Mouse (Mus musculus): ENCODE measurements around the gene P2ry14. TPM values are rescaled to one million over a fixed set of nuclear protein-coding genes. Genes with fewer than 3 reads are reported as not detected.
"Not testable (repeated sequence)": the region's sequence is repeated elsewhere in the genome, so short reads cannot be mapped to it uniquely, and the experiment has no call there.

The P2ry14 gene
- polyA plus RNA-seq, 1 experiment from 2014 or later, result 2.5 TPM

- Histone ChIP-seq H3K4me1 (replicated peaks) (peaks cover 6% of the 10 kb centered on the region; the same call in 1 of the 2 replicates), H3K36me3 (no peaks in the 10 kb centered on the region), H3K9ac (no peak overlapping the region), H3K27ac (no peak overlapping the region), H3K9me3 (replicated peaks) (no peaks in the 10 kb centered on the region), H3K27me3 (no peaks in the 10 kb centered on the region), H3K4me2 (no peak overlapping the region), H3K4me3 (no peak overlapping the region)
- ATAC-seq (replicated peaks; ENCODE audit: insufficient number of reproducible peaks, insufficient read depth, low FRiP score, low read depth), result no peak
- WGBS, result 85% methylated on average over 2 of the region's 2 CpGs
These were observed 51.3 kb downstream of the P2ry14 start for GRCm38 (mm10) chr3:59102146-59102545.

GRCm38 (mm10) chr3:59101218-59101986 is 52.0 kb downstream of the P2ry14 start, which contains the start of gene Gpr171:
Gene Gpr171 (minus strand): TSS chr3:59101821.
- no peaks in the 10 kb centered on the region for H3K27me3 ChIP-seq
- H3K4me2 ChIP-seq, result no peak within 1 kb of the TSS
- 75% methylated on average over 6 of the region's 6 CpGs for WGBS
- no peaks in the 10 kb centered on the region for H3K36me3 ChIP-seq
- H3K4me1 ChIP-seq (replicated peaks), result peaks cover 6% of the 10 kb centered on the region; the same call in 1 of the 2 replicates
- no peak within 1 kb of the TSS for H3K9ac ChIP-seq
- H3K4me3 ChIP-seq, result no peak within 1 kb of the TSS
- H3K27ac ChIP-seq, result no peak within 1 kb of the TSS
- no peak for ATAC-seq (replicated peaks; ENCODE audit: insufficient number of reproducible peaks, insufficient read depth, low FRiP score, low read depth)
- no peaks in the 10 kb centered on the region for H3K9me3 ChIP-seq (replicated peaks)

- no peaks in the 10 kb centered on the region for H3K4me1 ChIP-seq (replicated peaks)
- 76% methylated on average over 10 of the region's 10 CpGs for WGBS
These were observed 54.9 kb downstream of the P2ry14 start for GRCm38 (mm10) chr3:59098540-59098939.

GRCm38 (mm10) chr3:59097421-59097820 is 56.0 kb downstream of the P2ry14 start:
- ATAC-seq (replicated peaks; ENCODE audit: insufficient number of reproducible peaks, insufficient read depth, low FRiP score, low read depth), result no peak
- no peak overlapping the region for H3K27ac ChIP-seq
- H3K4me3 ChIP-seq, result no peak overlapping the region
- no peaks in the 10 kb centered on the region for H3K36me3 ChIP-seq
- no peaks in the 10 kb centered on the region for H3K9me3 ChIP-seq (replicated peaks)
- H3K4me2 ChIP-seq, result no peak overlapping the region
- H3K27me3 ChIP-seq, result no peaks in the 10 kb centered on the region
- WGBS, result 57% methylated on average over 6 of the region's 6 CpGs
- no peaks in the 10 kb centered on the region for H3K4me1 ChIP-seq (replicated peaks)
- no peak overlapping the region for H3K9ac ChIP-seq

More at GRCm38 (mm10) chr3:59098540-59098939, 54.9 kb downstream of the P2ry14 start:
- Histone ChIP-seq H3K36me3 (no peaks in the 10 kb centered on the region), H3K9me3 (replicated peaks) (no peaks in the 10 kb centered on the region), H3K27ac (no peak overlapping the region), H3K27me3 (no peaks in the 10 kb centered on the region), H3K4me2 (no peak overlapping the region), H3K4me3 (no peak overlapping the region), H3K9ac (no peak overlapping the region)
- no peak for ATAC-seq (replicated peaks; ENCODE audit: insufficient number of reproducible peaks, insufficient read depth, low FRiP score, low read depth)

- Histone ChIP-seq H3K27me3 (no peaks in the 10 kb centered on the region), H3K9ac (no peak overlapping the region), H3K4me3 (no peak overlapping the region), H3K9me3 (replicated peaks) (no peaks in the 10 kb centered on the region), H3K27ac (no peak overlapping the region), H3K4me2 (no peak overlapping the region), H3K36me3 (no peaks in the 10 kb centered on the region), H3K4me1 (replicated peaks) (no peaks in the 10 kb centered on the region)
- no peak for ATAC-seq (replicated peaks; ENCODE audit: insufficient number of reproducible peaks, insufficient read depth, low FRiP score, low read depth)
- WGBS, result 62% methylated on average over 11 of the region's 11 CpGs
These were observed 60.7 kb downstream of the P2ry14 start for GRCm38 (mm10) chr3:59092702-59093101.

- 12% methylated on average over 7 of the region's 7 CpGs for WGBS
- H3K4me2 ChIP-seq, result no peak overlapping the region
- no peak overlapping the region for H3K4me3 ChIP-seq
- no peaks in the 10 kb centered on the region for H3K9me3 ChIP-seq (replicated peaks)
- H3K36me3 ChIP-seq, result no peaks in the 10 kb centered on the region
- peaks cover 11% of the 10 kb centered on the region for H3K4me1 ChIP-seq (replicated peaks)
- ATAC-seq (replicated peaks; ENCODE audit: insufficient number of reproducible peaks, insufficient read depth, low FRiP score, low read depth), result peak; percentile 66; the same call in 1 of the 2 replicates
- no peaks in the 10 kb centered on the region for H3K27me3 ChIP-seq
- no peak overlapping the region for H3K9ac ChIP-seq
- no peak overlapping the region; the same call in 1 of the 2 replicates for H3K27ac ChIP-seq
These were observed 72.5 kb downstream of the P2ry14 start for GRCm38 (mm10) chr3:59080919-59081318.

- H3K27me3 ChIP-seq, result no peaks in the 10 kb centered on the region
- H3K4me2 ChIP-seq, result no peak overlapping the region
- ATAC-seq (replicated peaks; ENCODE audit: insufficient number of reproducible peaks, insufficient read depth, low FRiP score, low read depth), result no peak
- H3K9ac ChIP-seq, result no peak overlapping the region
- WGBS, result 33% methylated on average over 6 of the region's 6 CpGs
- no peaks in the 10 kb centered on the region for H3K9me3 ChIP-seq (replicated peaks)
- peaks cover 11% of the 10 kb centered on the region for H3K4me1 ChIP-seq (replicated peaks)
- H3K36me3 ChIP-seq, result no peaks in the 10 kb centered on the region
- H3K4me3 ChIP-seq, result no peak overlapping the region
- H3K27ac ChIP-seq, result no peak overlapping the region; the same call in 1 of the 2 replicates
These were observed 73.0 kb downstream of the P2ry14 start for GRCm38 (mm10) chr3:59080293-59080916.

GRCm38 (mm10) chr3:59079327-59079726 is 74.1 kb downstream of the P2ry14 start:
- 43% methylated on average over 4 of the region's 4 CpGs for WGBS
- H3K4me2 ChIP-seq, result no peak overlapping the region
- peaks cover 11% of the 10 kb centered on the region for H3K4me1 ChIP-seq (replicated peaks)
- ATAC-seq (replicated peaks; ENCODE audit: insufficient number of reproducible peaks, insufficient read depth, low FRiP score, low read depth), result no peak
- H3K36me3 ChIP-seq, result no peaks in the 10 kb centered on the region
- H3K4me3 ChIP-seq, result no peak overlapping the region
- H3K9me3 ChIP-seq (replicated peaks), result no peaks in the 10 kb centered on the region
- no peak overlapping the region for H3K9ac ChIP-seq
- H3K27me3 ChIP-seq, result no peaks in the 10 kb centered on the region
- H3K27ac ChIP-seq, result no peak overlapping the region

- H3K4me3 ChIP-seq, result no peak overlapping the region
- H3K9me3 ChIP-seq (replicated peaks), result no peaks in the 10 kb centered on the region
- peaks cover 11% of the 10 kb centered on the region for H3K4me1 ChIP-seq (replicated peaks)
- no peaks in the 10 kb centered on the region for H3K27me3 ChIP-seq
- no peak overlapping the region for H3K9ac ChIP-seq
- WGBS, result 61% methylated on average over 11 of the region's 11 CpGs
- H3K36me3 ChIP-seq, result no peaks in the 10 kb centered on the region
- no peak overlapping the region for H3K4me2 ChIP-seq
- ATAC-seq (replicated peaks; ENCODE audit: insufficient number of reproducible peaks, insufficient read depth, low FRiP score, low read depth), result no peak
- H3K27ac ChIP-seq, result no peak overlapping the region
These were observed 74.8 kb downstream of the P2ry14 start for GRCm38 (mm10) chr3:59078585-59078984.

- Histone ChIP-seq H3K4me2 (no peak overlapping the region), H3K27me3 (no peaks in the 10 kb centered on the region), H3K9me3 (replicated peaks) (no peaks in the 10 kb centered on the region), H3K27ac (no peak overlapping the region), H3K4me3 (no peak overlapping the region), H3K4me1 (replicated peaks) (peaks cover 11% of the 10 kb centered on the region), H3K9ac (no peak overlapping the region), H3K36me3 (no peaks in the 10 kb centered on the region)
- 41% methylated on average over 4 of the region's 4 CpGs for WGBS
- no peak for ATAC-seq (replicated peaks; ENCODE audit: insufficient number of reproducible peaks, insufficient read depth, low FRiP score, low read depth)
These were observed 76.1 kb downstream of the P2ry14 start for GRCm38 (mm10) chr3:59077278-59077677.

GRCm38 (mm10) chr3:59069071-59069470 is 84.3 kb downstream of the P2ry14 start:
- H3K9me3 ChIP-seq (replicated peaks); H3K36me3 ChIP-seq; H3K4me2 ChIP-seq; H3K4me3 ChIP-seq; H3K4me1 ChIP-seq (replicated peaks); ATAC-seq (replicated peaks; ENCODE audit: insufficient number of reproducible peaks, insufficient read depth, low FRiP score, low read depth); H3K27ac ChIP-seq; H3K27me3 ChIP-seq; H3K9ac ChIP-seq: not testable (repeated sequence)
- WGBS, result 75% methylated on average over 1 of the region's 1 CpGs
